Comparison of ENCODE assay signal across 29 mouse cellular contexts in the genomic region with DNA sequence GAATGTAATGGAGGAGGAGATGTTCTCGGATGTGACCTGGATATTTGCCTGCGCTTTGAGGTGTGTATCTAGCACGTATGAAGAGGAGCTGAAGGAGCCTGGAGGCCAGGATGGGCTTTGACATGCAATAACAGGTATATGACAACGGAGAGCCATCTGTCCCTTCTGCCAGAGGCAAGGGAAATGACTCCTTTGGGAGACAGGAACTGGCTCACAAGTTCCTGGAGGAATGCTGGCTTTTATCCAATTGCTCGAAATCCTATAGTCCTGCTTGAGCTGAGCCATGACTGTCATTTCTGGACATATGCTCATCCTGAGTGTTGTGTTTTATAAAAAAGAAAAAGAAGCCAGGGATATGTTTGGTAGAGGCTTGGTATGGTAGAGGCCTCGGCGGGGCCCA. TPM values are rescaled to one million over a fixed set of nuclear protein-coding genes. Genes with fewer than 3 reads are reported as not detected.
DNase-seq lines count a peak whose midpoint lies in the region; ATAC-seq and TF ChIP-seq lines count a peak whose summit lies in the region.
"Had no signal": no experiment of that assay in that cellular context is flagged by ENCODE, and none has a peak within 500 bp of the region (broad histone marks: within the 10 kb centered on the region; RNA-seq: fewer than 3 reads in every experiment).

No protein-coding gene starts in this region.

- H3K9me3 ChIP-seq in hindbrain, postnatal 0 days (ENCODE audit: low read length): no peaks in the 10 kb centered on the region
- no peaks in the 10 kb centered on the region for H3K9me3 ChIP-seq in hindbrain, embryonic 12.5 days (replicated peaks)
- H3K9me3 ChIP-seq in midbrain, postnatal 0 days (ENCODE audit: low read length): no peaks in the 10 kb centered on the region
- H3K9me3 ChIP-seq in midbrain, embryonic 13.5 days: no peaks in the 10 kb centered on the region
- H3K9me3 ChIP-seq: heart, embryonic 12.5 days; liver, embryonic 15.5 days; lung, embryonic 15.5 days; midbrain, embryonic 10.5 days; neural tube, embryonic 12.5 days; stomach, embryonic 15.5 days had no signal

- DNase-seq in cerebellum, postnatal 10 days: peak; percentile 13 to 31
- no peak for DNase-seq in cerebellum, postnatal 36 days
- peak; percentile 60 for DNase-seq in hindbrain, postnatal 0 days (ENCODE audit: low spot score)
- peak; percentile 54 for DNase-seq in midbrain, postnatal 0 days (ENCODE audit: low spot score)
- no peak for DNase-seq in left cerebral cortex, adult 18-20 months (ENCODE audit: low spot score in 2 of 2)
- DNase-seq: adrenal gland, postnatal 14 days; cerebellum, adult 11-12 months; cerebellum, adult 9-11 months; gastrocnemius, adult 2 months; gastrocnemius, postnatal 36 days; heart, adult 2 months; heart, postnatal 10 days; kidney, adult 8-10 months; kidney, postnatal 10 days; layer of hippocampus, postnatal 36 days; right cerebral cortex, postnatal 25 days; thymus, postnatal 14 days had no signal

- 26% methylated on average over 7 of the region's 7 CpGs for WGBS in hindbrain, postnatal 0 days
- WGBS in hindbrain, embryonic 12.5 days: 38% methylated on average over 7 of the region's 7 CpGs
- WGBS in midbrain, postnatal 0 days: 38% methylated on average over 7 of the region's 7 CpGs
- 41% methylated on average over 7 of the region's 7 CpGs for WGBS in midbrain, embryonic 13.5 days

- no peak overlapping the region for H3K27ac ChIP-seq in hindbrain, postnatal 0 days
- no peak overlapping the region for H3K27ac ChIP-seq in hindbrain, embryonic 12.5 days
- no peak overlapping the region for H3K27ac ChIP-seq in midbrain, postnatal 0 days (ENCODE audit: low read depth, low read length)
- no peak overlapping the region for H3K27ac ChIP-seq in midbrain, embryonic 13.5 days
- H3K27ac ChIP-seq: gastrocnemius, adult 2 months; heart, adult 2 months; liver, embryonic 15.5 days; lung, embryonic 15.5 days; midbrain, embryonic 10.5 days; neural tube, embryonic 12.5 days; stomach, embryonic 15.5 days had no signal

- TF ChIP-seq CTCF in hindbrain, postnatal 0 days (IDR thresholded peaks at IDR 0.05; ENCODE audit: low read depth): no peak
- no peak for TF ChIP-seq CTCF in midbrain, postnatal 0 days (IDR thresholded peaks at IDR 0.05)

- no peak overlapping the region for H3K4me3 ChIP-seq in hindbrain, postnatal 0 days (ENCODE audit: low read length)
- H3K4me3 ChIP-seq in hindbrain, embryonic 12.5 days: no peak overlapping the region
- H3K4me3 ChIP-seq in midbrain, postnatal 0 days (ENCODE audit: low read depth, low read length): no peak overlapping the region
- no peak overlapping the region for H3K4me3 ChIP-seq in midbrain, embryonic 13.5 days (replicated peaks)
- H3K4me3 ChIP-seq: gastrocnemius, adult 2 months; heart, adult 2 months; heart, embryonic 12.5 days; liver, embryonic 15.5 days; lung, embryonic 15.5 days; midbrain, embryonic 10.5 days; myocyte; neural tube, embryonic 12.5 days; stomach, embryonic 15.5 days had no signal

- H3K4me1 ChIP-seq in hindbrain, postnatal 0 days (ENCODE audit: insufficient read depth, low read length): 0 out of 2 replicates have a peak, but pooled peaks cover 3% of the 10 kb centered on the region
- H3K4me1 ChIP-seq in hindbrain, embryonic 12.5 days: peaks cover 7% of the 10 kb centered on the region; the same call in 1 of the 2 replicates
- no peaks in the 10 kb centered on the region for H3K4me1 ChIP-seq in midbrain, postnatal 0 days (ENCODE audit: insufficient read depth, low read length)
- peaks cover 8% of the 10 kb centered on the region for H3K4me1 ChIP-seq in midbrain, embryonic 13.5 days (replicated peaks)

- ATAC-seq in hindbrain, postnatal 0 days: no peak
- ATAC-seq in hindbrain, embryonic 12.5 days (ENCODE audit: low FRiP score): no peak
- ATAC-seq in midbrain, postnatal 0 days (ENCODE audit: low FRiP score): no peak
- no peak for ATAC-seq in midbrain, embryonic 13.5 days
- ATAC-seq: forebrain, embryonic 16.5 days; intestine, embryonic 16.5 days; midbrain, embryonic 16.5 days had no signal

- no peaks in the 10 kb centered on the region for H3K36me3 ChIP-seq in hindbrain, postnatal 0 days (ENCODE audit: insufficient read depth, low read length)
- H3K36me3 ChIP-seq in hindbrain, embryonic 12.5 days: no peaks in the 10 kb centered on the region
- H3K36me3 ChIP-seq in midbrain, postnatal 0 days (ENCODE audit: insufficient read depth, low read length): no peaks in the 10 kb centered on the region
- H3K36me3 ChIP-seq in midbrain, embryonic 13.5 days: no peaks in the 10 kb centered on the region
- H3K36me3 ChIP-seq: heart, embryonic 12.5 days; liver, embryonic 15.5 days; lung, embryonic 15.5 days; midbrain, embryonic 10.5 days; neural tube, embryonic 12.5 days; stomach, embryonic 15.5 days had no signal

- H3K4me2 ChIP-seq in hindbrain, postnatal 0 days (ENCODE audit: low read depth, low read length): no peak overlapping the region
- no peak overlapping the region for H3K4me2 ChIP-seq in hindbrain, embryonic 12.5 days (replicated peaks)
- no peak overlapping the region for H3K4me2 ChIP-seq in midbrain, postnatal 0 days (ENCODE audit: low read depth, low read length, poor library complexity, severe bottlenecking)
- H3K4me2 ChIP-seq in midbrain, embryonic 13.5 days (replicated peaks): no peak overlapping the region
- H3K4me2 ChIP-seq: liver, embryonic 15.5 days; lung, embryonic 15.5 days; neural tube, embryonic 12.5 days; stomach, embryonic 15.5 days had no signal

- H3K27me3 ChIP-seq in hindbrain, postnatal 0 days (ENCODE audit: insufficient read depth, low read length): no peaks in the 10 kb centered on the region
- 0 out of 2 replicates have a peak, but pooled peaks cover 3% of the 10 kb centered on the region for H3K27me3 ChIP-seq in hindbrain, embryonic 12.5 days
- H3K27me3 ChIP-seq in midbrain, postnatal 0 days (ENCODE audit: insufficient read depth, low read length): no peaks in the 10 kb centered on the region; the same call in 1 of the 2 replicates
- H3K27me3 ChIP-seq in midbrain, embryonic 13.5 days: peaks cover 3% of the 10 kb centered on the region; the same call in 1 of the 2 replicates
- H3K27me3 ChIP-seq: heart, embryonic 12.5 days; lung, embryonic 15.5 days; neural tube, embryonic 12.5 days; stomach, embryonic 15.5 days had no signal

- no peak overlapping the region for H3K9ac ChIP-seq in hindbrain, postnatal 0 days (replicated peaks; ENCODE audit: low read length)
- no peak overlapping the region for H3K9ac ChIP-seq in hindbrain, embryonic 12.5 days
- H3K9ac ChIP-seq in midbrain, postnatal 0 days (replicated peaks; ENCODE audit: low read length, poor library complexity, severe bottlenecking): no peak overlapping the region
- H3K9ac ChIP-seq in midbrain, embryonic 13.5 days (replicated peaks): no peak overlapping the region
- H3K9ac ChIP-seq: heart, embryonic 12.5 days; liver, embryonic 15.5 days; lung, embryonic 15.5 days; neural tube, embryonic 12.5 days; stomach, embryonic 15.5 days had no signal

RNA-seq across cellular contexts. Expression of a gene that starts 28.5 kb away (rescaled TPM):
- total RNA-seq in hindbrain, postnatal 0 days (2014; rRNA removed): 20.8 and 24.9 TPM in 2 replicates
- 38.8 and 40.0 TPM in 2 replicates for polyA plus RNA-seq in hindbrain, postnatal 0 days (2015; fragmentation: Nextera tagmentation; extraction: Ambion mirVana)
- polyA plus RNA-seq in hindbrain, embryonic 12.5 days (2016; fragmentation: Nextera tagmentation; extraction: Ambion mirVana): 50.5 and 53.7 TPM in 2 replicates
- total RNA-seq in midbrain, postnatal 0 days (2014; rRNA removed): 23.7 and 32.7 TPM in 2 replicates
- polyA plus RNA-seq in midbrain, postnatal 0 days (2015; fragmentation: Nextera tagmentation; extraction: Ambion mirVana): 42.2 and 44.0 TPM in 2 replicates
- 44.8 and 47.6 TPM in 2 replicates for polyA plus RNA-seq in midbrain, embryonic 13.5 days (2015; fragmentation: Nextera tagmentation; extraction: Ambion mirVana)
- 10 to 100 TPM; 43.9 to 48.6 TPM for total RNA-seq in left cerebral cortex, adult 18-20 months (2021)

RNA-seq across cellular contexts. Expression of a gene that starts 31.6 kb away (rescaled TPM):
- total RNA-seq in hindbrain, postnatal 0 days (2014; rRNA removed): 0.25 and 1.5 TPM in 2 replicates
- 0.91 and 1.2 TPM in 2 replicates for polyA plus RNA-seq in hindbrain, postnatal 0 days (2015; fragmentation: Nextera tagmentation; extraction: Ambion mirVana)
- polyA plus RNA-seq in hindbrain, embryonic 12.5 days (2016; fragmentation: Nextera tagmentation; extraction: Ambion mirVana): 0.97 and 1.4 TPM in 2 replicates
- total RNA-seq in midbrain, postnatal 0 days (2014; rRNA removed): 0.82 and 0.85 TPM in 2 replicates
- polyA plus RNA-seq in midbrain, postnatal 0 days (2015; fragmentation: Nextera tagmentation; extraction: Ambion mirVana): 1.1 and 1.2 TPM in 2 replicates
- 1.8 and 2.1 TPM in 2 replicates for polyA plus RNA-seq in midbrain, embryonic 13.5 days (2015; fragmentation: Nextera tagmentation; extraction: Ambion mirVana)
- total RNA-seq in left cerebral cortex, adult 18-20 months (2021): 1 to 10 TPM in 1 of 2 experiments, under 1 TPM in 1; 0.82 to 1.2 TPM

Comparison
In these comparisons a context has a peak if more than half of its experiments do, and no peak if none do; other contexts are left out.
1. DNase-seq: peak in cerebellum, postnatal 10 days (2 of 2), hindbrain, postnatal 0 days (single experiment) and midbrain, postnatal 0 days (single experiment); none in cerebellum, postnatal 36 days (0 of 2) and left cerebral cortex, adult 18-20 months (0 of 2).